Mouse (Mus musculus): Measurements from ENCODE around the gene Urod.

DNA sequence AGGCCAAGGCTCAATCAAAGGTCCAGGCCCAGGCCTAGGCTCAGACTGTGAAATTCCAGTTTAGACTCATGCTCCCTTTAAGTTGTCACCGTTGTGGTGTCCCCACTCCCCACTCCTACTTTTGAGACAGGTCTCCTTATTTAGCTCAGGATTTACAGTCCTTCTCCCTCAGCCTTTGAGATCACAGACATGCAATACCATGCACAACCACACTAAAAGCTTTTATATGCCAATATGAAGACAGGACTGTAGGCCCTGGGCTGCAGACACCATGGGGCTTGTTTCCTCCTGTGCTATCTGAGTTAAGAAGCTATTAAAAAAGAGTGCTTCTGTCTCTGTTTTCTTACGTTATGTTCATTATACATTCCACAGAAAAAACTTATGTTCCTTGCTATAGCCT lies 23.5 kb upstream of the Urod start:
- TF ChIP-seq CTCF (IDR thresholded peaks at IDR 0.05; ENCODE audit: control insufficient read depth, insufficient read depth, insufficient read length) = no peak
- TF ChIP-seq CEBPB (IDR thresholded peaks at IDR 0.05; ENCODE audit: low read depth) = no peak
- no peak for TF ChIP-seq MYOD1 (IDR thresholded peaks at IDR 0.05; ENCODE audit: control insufficient read depth, insufficient read length, low read depth)
- TF ChIP-seq MAX (IDR thresholded peaks at IDR 0.05) = no peak
